Mouse (Mus musculus) embryo, embryonic 10.5 days (tissue): Measurements from ENCODE around the gene Coq2.

Experiments used
- DNase-seq: peaks from one replicate; pipeline ENCODE4 v3.0.0-alpha.2; 2015; ENCODE audit warnings: low spot score

Coq2 gene

DNA sequence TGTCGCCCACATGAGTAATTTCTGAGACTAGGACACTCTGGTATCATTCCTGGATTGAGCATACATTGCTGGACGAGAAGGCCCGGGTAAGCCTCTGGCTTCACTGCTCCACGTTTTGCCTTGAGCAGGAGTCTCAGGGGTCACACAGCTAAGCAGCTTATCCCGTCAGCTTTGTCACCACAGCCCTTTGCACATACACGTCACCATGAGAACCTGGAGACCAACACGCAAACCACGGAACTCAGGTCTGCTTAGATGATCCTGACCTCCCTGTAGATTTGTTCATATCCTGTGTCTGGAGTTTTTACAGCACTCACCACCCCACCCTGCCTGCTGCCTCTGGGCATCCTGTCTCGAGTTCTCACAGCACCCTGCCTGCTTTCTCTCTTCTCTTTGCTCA is 54.0 kb downstream of the Coq2 start:
- DNase-seq = no peak

DNA sequence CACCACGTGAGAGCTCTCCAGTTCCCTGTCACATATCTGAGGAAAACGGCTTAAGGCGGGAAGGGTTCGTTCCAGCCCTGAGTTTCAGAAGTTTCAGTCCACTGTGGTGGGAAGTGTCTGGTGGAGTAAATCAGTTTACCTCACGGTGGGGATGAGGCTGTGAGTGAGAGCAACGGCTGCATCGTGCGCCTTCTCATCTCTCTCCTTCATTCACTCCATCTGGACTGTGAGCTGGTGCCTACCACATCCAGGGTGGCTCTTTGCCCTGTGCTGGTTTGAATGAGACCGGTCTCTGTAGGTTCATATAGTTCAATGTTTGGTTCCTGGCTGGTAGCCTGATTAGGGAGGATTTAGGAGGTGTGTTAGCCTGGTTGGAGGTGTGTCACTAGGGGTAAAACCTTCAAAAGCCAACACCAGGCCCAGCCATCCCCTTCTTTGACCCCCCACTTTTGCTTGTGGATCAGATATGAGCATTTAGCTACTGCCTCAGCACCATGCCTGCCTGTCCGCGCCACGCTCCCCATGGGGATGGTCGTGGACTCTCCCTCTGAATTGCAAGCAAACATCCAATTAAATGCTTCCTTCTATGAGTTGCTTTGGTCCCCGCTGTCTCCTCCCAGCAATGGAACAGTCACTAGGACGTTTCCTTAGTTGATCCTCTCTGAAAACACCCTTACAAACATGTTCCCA is 55.2 kb downstream of the Coq2 start:
- no peak for DNase-seq

DNA sequence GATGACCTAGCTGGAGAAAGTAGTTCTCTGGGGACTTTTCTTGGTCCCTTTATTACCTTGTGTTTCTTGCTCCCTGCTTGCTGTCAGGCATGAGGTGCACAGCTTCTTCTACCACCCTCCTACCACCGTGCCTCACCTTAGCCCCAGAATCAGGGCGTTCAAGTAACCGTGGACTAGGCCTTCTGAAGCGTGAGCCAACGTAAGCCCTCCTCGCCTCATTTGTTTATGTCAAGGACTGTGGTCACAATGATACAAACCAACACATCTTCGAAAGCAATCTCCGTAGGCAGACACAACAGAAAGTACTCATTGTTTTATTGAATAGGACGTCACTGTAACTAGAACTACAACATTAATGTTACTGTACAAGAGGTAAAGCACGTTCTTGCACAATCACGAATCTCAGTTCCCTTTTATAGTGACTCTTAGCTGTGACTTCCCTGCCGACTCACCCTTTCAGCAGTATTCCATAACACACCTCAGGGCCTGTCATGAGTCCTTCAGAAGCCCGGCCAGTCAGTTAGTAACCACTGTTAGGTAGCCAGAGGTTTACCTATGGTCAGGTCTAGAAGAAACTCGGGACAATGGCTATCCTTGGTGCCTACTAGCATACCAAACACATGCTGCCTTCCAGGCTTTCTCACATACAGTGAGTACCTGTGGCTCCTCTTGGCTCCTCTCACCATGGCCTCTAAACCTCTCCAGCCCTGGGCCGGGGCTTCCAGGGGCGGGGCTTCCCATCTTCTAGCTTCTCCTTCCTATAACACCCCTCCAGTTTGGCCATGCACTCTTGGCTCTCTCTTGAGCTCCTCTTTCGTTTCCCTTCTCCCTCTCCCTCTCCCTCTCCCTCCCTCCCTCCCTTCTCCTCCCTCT is 60.8 kb downstream of the Coq2 start:
- DNase-seq = no peak

DNA sequence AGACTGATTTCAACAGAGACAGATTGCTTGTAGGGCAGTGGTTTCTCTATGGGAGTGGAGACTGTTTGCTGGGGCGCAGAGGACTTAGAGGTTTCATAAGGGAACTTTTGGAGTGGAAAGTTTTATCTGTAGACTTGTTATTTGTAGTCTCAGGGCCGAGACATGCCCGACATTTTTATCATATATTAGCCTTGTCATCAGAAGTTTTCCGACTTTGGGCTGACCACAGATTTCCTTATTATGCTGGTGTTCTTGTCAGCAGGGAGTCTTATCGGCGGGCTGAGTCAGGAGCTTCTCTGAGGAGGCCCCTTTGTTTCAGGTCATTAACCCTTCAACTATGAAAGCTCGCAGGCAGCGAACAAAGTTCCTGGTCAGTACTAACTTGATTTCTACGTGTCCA is 67.1 kb downstream of the Coq2 start:
- DNase-seq = no peak

DNA sequence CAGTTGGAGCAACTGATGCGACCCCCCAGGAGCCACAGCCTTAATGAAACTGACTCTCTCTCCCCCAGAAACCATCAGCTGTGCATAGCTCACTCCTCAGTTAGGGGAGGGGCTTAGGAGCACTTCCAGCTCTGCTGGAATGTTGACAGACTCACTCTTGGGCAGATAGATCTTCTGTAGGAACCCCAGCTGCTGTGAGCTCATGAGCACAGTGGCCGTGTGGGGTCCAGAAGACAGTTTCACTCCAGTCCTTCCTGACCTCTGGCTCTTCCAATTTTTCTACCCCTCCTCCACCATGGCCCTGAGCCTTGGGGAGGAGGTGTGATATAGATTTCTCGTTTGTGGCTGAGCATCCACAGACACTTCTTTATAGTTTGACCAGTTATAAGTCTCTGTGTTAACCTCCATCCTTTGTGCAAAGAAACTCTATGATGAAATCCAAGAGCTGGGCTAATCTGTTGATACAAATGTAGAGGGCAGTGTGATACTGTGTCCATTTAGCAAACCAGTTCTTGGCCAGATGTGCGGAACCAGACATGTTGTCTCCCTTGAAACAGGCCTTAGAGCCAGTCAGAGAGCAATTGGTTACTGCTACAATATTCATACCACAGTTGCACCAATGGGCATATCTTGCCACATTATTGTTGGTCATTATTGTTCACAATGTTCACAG is 67.7 kb downstream of the Coq2 start:
- no peak for DNase-seq

DNA sequence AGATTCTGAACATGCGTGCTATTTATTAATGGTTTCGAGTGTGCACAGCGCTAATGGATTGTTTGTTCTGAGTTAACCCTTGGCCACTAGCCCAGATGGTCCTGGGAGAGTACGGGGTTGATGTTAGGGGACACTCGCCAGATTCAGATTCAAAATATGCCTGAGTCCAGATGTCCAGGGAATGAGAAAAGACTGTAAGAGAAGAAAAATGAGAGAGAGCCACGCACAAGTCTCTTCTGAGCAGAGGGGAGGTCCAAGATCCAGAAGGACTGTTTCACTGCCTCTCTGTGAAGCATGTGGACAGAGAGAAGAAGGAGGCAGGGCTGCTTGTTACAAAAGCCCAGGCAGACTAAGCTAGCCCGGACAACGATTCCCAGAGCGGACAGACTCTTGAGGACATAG is 69.1 kb downstream of the Coq2 start:
- DNase-seq = no peak
